Mouse (Mus musculus) midbrain, embryonic 14.5 days (tissue): ENCODE results near the gene Bbs9. TPM values are rescaled to one million over a fixed set of nuclear protein-coding genes. Genes with fewer than 3 reads are reported as not detected.

Source experiments
- ATAC-seq: fragments of 200-750 bp; cut with Nextera tagmentation; 2 replicates; pipeline ENCODE4 v1.8.0; 2017; ENCODE audit warnings: moderate number of reproducible peaks, moderate library complexity; ENCODE audit not compliant: low FRiP score, low TSS enrichment
- DNase-seq: peaks from one replicate; pipeline ENCODE4 v3.0.0-alpha.2; 2015
- H3K27ac ChIP-seq: fragments of 300-500 bp; sonication (generic); replicated peaks from 2 replicates; pipeline ENCODE4 v1.5.1; 2014; ENCODE audit warnings: mild to moderate bottlenecking, low read depth, low read length, moderate library complexity
- H3K27me3 ChIP-seq: fragments of 300-500 bp; sonication (generic); 2 replicates; pipeline ENCODE4 v1.6.1; 2014; ENCODE audit warnings: low read length, control low read depth, mixed read lengths; ENCODE audit not compliant: control insufficient read depth, insufficient read depth
- H3K36me3 ChIP-seq: fragments of 300-500 bp; sonication (generic); 2 replicates; pipeline ENCODE4 v1.6.1; 2014; ENCODE audit warnings: low read length, control low read depth; ENCODE audit not compliant: control insufficient read depth, insufficient read depth
- H3K4me1 ChIP-seq: fragments of 300-500 bp; sonication (generic); 2 replicates; pipeline ENCODE4 v1.6.1; 2014; ENCODE audit warnings: mild to moderate bottlenecking, antibody characterized with exemption, low read length, control low read depth; ENCODE audit not compliant: control insufficient read depth, insufficient read depth
- H3K4me2 ChIP-seq: fragments of 300-500 bp; sonication (generic); 2 replicates; pipeline ENCODE4 v1.6.1; 2014; ENCODE audit warnings: mild to moderate bottlenecking, low read length, moderate library complexity
- H3K4me3 ChIP-seq: fragments of 300-500 bp; sonication (generic); replicated peaks from 2 replicates; pipeline ENCODE4 v1.5.1; 2014; ENCODE audit warnings: low read depth, low read length
- H3K9ac ChIP-seq: fragments of 300-500 bp; sonication (generic); replicated peaks from 2 replicates; pipeline ENCODE4 v1.6.1; 2014; ENCODE audit warnings: mild to moderate bottlenecking, low read length, moderate library complexity
- H3K9me3 ChIP-seq: fragments of 300-500 bp; sonication (generic); 2 replicates; pipeline ENCODE4 v1.6.1; 2016; ENCODE audit warnings: low read length, control low read depth, mixed read lengths; ENCODE audit not compliant: control insufficient read depth
- WGBS: fragments of 180-500 bp; shearing (Covaris S2); extraction: QIAGEN DNeasy Blood & Tissue Kit; methylation state at CpG from one replicate; pipeline ENCODE4 v1.1.7; 2014; 5-methylcytosine and 5-hydroxymethylcytosine counted together
- polyA plus RNA-seq: library from polyadenylated mRNA; unstranded; fragments of >200 nt; fragmentation: Nextera tagmentation; extraction: Ambion mirVana; gene quantifications from 2 replicates; pipeline ENCODE4 v1.2.1, GENCODE M21; 2014

The Bbs9 gene
- polyA plus RNA-seq, 1 experiment from 2014 or later: 24.2 TPM

GRCm38 (mm10) chr9:22829212-22829960 is 353.9 kb downstream of the Bbs9 start:
- 47% methylated on average over 21 of the region's 21 CpGs for WGBS
- H3K9ac ChIP-seq: peak overlapping the region; percentile 34; the same call in 1 of the 2 replicates
- peak overlapping the region; percentile 32 for H3K4me2 ChIP-seq
- ATAC-seq: peak; percentile 37; the same call in 1 of the 2 replicates
- peaks cover 17% of the 10 kb centered on the region; the same call in 1 of the 2 replicates for H3K4me1 ChIP-seq
- H3K9me3 ChIP-seq: no peaks in the 10 kb centered on the region
- DNase-seq: peak; percentile 65
- H3K4me3 ChIP-seq: no peak overlapping the region
- H3K36me3 ChIP-seq: no peaks in the 10 kb centered on the region
- peak overlapping the region; percentile 55 for H3K27ac ChIP-seq
- H3K27me3 ChIP-seq: no peaks in the 10 kb centered on the region

- no peaks in the 10 kb centered on the region for H3K27me3 ChIP-seq
- H3K4me3 ChIP-seq: no peak overlapping the region
- WGBS: 96% methylated on average over 1 of the region's 1 CpGs
- ATAC-seq (no peak), DNase-seq (no peak)
- H3K9me3 ChIP-seq: no peaks in the 10 kb centered on the region
- H3K27ac ChIP-seq: no peak overlapping the region
- no peaks in the 10 kb centered on the region for H3K36me3 ChIP-seq
- no peak overlapping the region for H3K9ac ChIP-seq
- H3K4me2 ChIP-seq: no peak overlapping the region
- H3K4me1 ChIP-seq: peaks cover 5% of the 10 kb centered on the region; the same call in 1 of the 2 replicates
These were observed 359.5 kb downstream of the Bbs9 start for GRCm38 (mm10) chr9:22834994-22835512.

- H3K27me3 ChIP-seq: no peaks in the 10 kb centered on the region
- WGBS: 37% methylated on average over 6 of the region's 6 CpGs
- H3K9ac ChIP-seq: no peak overlapping the region
- no peak overlapping the region for H3K27ac ChIP-seq
- no peak overlapping the region for H3K4me2 ChIP-seq
- H3K9me3 ChIP-seq: no peaks in the 10 kb centered on the region
- no peaks in the 10 kb centered on the region; the same call in 1 of the 2 replicates for H3K4me1 ChIP-seq
- no peak overlapping the region for H3K4me3 ChIP-seq
- ATAC-seq (no peak), DNase-seq (no peak)
- no peaks in the 10 kb centered on the region for H3K36me3 ChIP-seq
These were observed 361.5 kb downstream of the Bbs9 start for GRCm38 (mm10) chr9:22837000-22837399.

- no peaks in the 10 kb centered on the region for H3K9me3 ChIP-seq
- WGBS: 19% methylated on average over 4 of the region's 4 CpGs
- H3K4me3 ChIP-seq: no peak overlapping the region
- no peak overlapping the region for H3K27ac ChIP-seq
- no peak overlapping the region for H3K9ac ChIP-seq
- DNase-seq (no peak), ATAC-seq (no peak)
- no peaks in the 10 kb centered on the region for H3K27me3 ChIP-seq
- no peaks in the 10 kb centered on the region; the same call in 1 of the 2 replicates for H3K4me1 ChIP-seq
- H3K4me2 ChIP-seq: no peak overlapping the region
- H3K36me3 ChIP-seq: no peaks in the 10 kb centered on the region
These were observed 362.2 kb downstream of the Bbs9 start for GRCm38 (mm10) chr9:22837702-22838210.

- H3K4me2 ChIP-seq: no peak overlapping the region
- ATAC-seq: no peak
These were observed 370.5 kb downstream of the Bbs9 start for GRCm38 (mm10) chr9:22846048-22846447.

GRCm38 (mm10) chr9:22846783-22847182 is 371.3 kb downstream of the Bbs9 start:
- Histone ChIP-seq H3K4me3 (no peak overlapping the region), H3K4me2 (no peak overlapping the region), H3K36me3 (no peaks in the 10 kb centered on the region), H3K27me3 (no peaks in the 10 kb centered on the region), H3K9me3 (no peaks in the 10 kb centered on the region), H3K27ac (no peak overlapping the region), H3K9ac (no peak overlapping the region), H3K4me1 (no peaks in the 10 kb centered on the region)
- 77% methylated on average over 1 of the region's 1 CpGs for WGBS
- no peak for DNase-seq
- ATAC-seq: no peak

More at GRCm38 (mm10) chr9:22846048-22846447, 370.5 kb downstream of the Bbs9 start:
- Histone ChIP-seq H3K9ac (no peak overlapping the region), H3K36me3 (no peaks in the 10 kb centered on the region), H3K4me3 (no peak overlapping the region), H3K9me3 (no peaks in the 10 kb centered on the region), H3K4me1 (no peaks in the 10 kb centered on the region), H3K27ac (no peak overlapping the region), H3K27me3 (no peaks in the 10 kb centered on the region)
- WGBS: 92% methylated on average over 2 of the region's 2 CpGs
- DNase-seq: no peak

- H3K36me3 ChIP-seq: no peaks in the 10 kb centered on the region
- H3K4me3 ChIP-seq: no peak overlapping the region
- ATAC-seq (no peak), DNase-seq (no peak)
- no peak overlapping the region for H3K9ac ChIP-seq
- no peaks in the 10 kb centered on the region for H3K4me1 ChIP-seq
- H3K4me2 ChIP-seq: no peak overlapping the region
- peak overlapping the region; percentile 34; the same call in 1 of the 2 replicates for H3K27ac ChIP-seq
- 42% methylated on average over 3 of the region's 3 CpGs for WGBS
- H3K9me3 ChIP-seq: no peaks in the 10 kb centered on the region
- no peaks in the 10 kb centered on the region for H3K27me3 ChIP-seq
These were observed 373.3 kb downstream of the Bbs9 start for GRCm38 (mm10) chr9:22848800-22849199.

- WGBS: 59% methylated on average over 4 of the region's 4 CpGs
- ATAC-seq: no peak
- peak overlapping the region; percentile 34 for H3K27ac ChIP-seq
These were observed 373.7 kb downstream of the Bbs9 start for GRCm38 (mm10) chr9:22849212-22849611.

More at GRCm38 (mm10) chr9:22849212-22849611, 373.7 kb downstream of the Bbs9 start:
- Histone ChIP-seq H3K9me3 (no peaks in the 10 kb centered on the region), H3K36me3 (no peaks in the 10 kb centered on the region), H3K4me2 (no peak overlapping the region), H3K9ac (no peak overlapping the region), H3K4me3 (no peak overlapping the region), H3K27me3 (no peaks in the 10 kb centered on the region), H3K4me1 (no peaks in the 10 kb centered on the region)
- DNase-seq: no peak
